Mouse (Mus musculus) ES-Bruce4 (cell line): ENCODE measurements around the gene Srp14.

ENCODE experiments used
- CTCF ChIP-seq: IDR thresholded peaks from one replicate; pipeline ENCODE4 v1.8.1; 2011; ENCODE audit warnings: low read depth, low read length
- EP300 ChIP-seq: IDR thresholded peaks from 2 replicates; pipeline ENCODE4 v1.6.1; 2011; ENCODE audit warnings: low read depth, low read length; ENCODE audit not compliant: insufficient read depth

GRCm38 (mm10) chr2:118520042-118520933 lies 40.8 kb upstream of the Srp14 start:
- TF ChIP-seq EP300 (no peak), CTCF (no peak)
